Mouse (Mus musculus) kidney, postnatal 0 days (tissue): ENCODE results near the gene Cebpb. TPM values are rescaled to one million over a fixed set of nuclear protein-coding genes. Genes with fewer than 3 reads are reported as not detected.

ENCODE experiments used
- ATAC-seq: fragments of 200-750 bp; cut with Nextera tagmentation; replicated peaks from 2 replicates; pipeline ENCODE4 v1.8.0; 2017; ENCODE audit warnings: low read depth, moderate number of reproducible peaks, moderate TSS enrichment, moderate library complexity; ENCODE audit not compliant: low FRiP score
- DNase-seq: peaks from one replicate; pipeline ENCODE4 v3.0.0-alpha.2; 2016; ENCODE audit warnings: low spot score
- H3K27ac ChIP-seq: fragments of 300-500 bp; sonication (generic); 2 replicates; pipeline ENCODE4 v1.5.1; 2014; ENCODE audit warnings: mild to moderate bottlenecking
- H3K27me3 ChIP-seq: fragments of 300-500 bp; sonication (generic); 2 replicates; pipeline ENCODE4 v1.6.1; 2014; ENCODE audit warnings: low read length, mixed read lengths; ENCODE audit not compliant: insufficient read depth
- H3K36me3 ChIP-seq: fragments of 300-500 bp; sonication (generic); 2 replicates; pipeline ENCODE4 v1.6.1; 2014; ENCODE audit warnings: low read length, mixed read lengths; ENCODE audit not compliant: insufficient read depth
- H3K4me1 ChIP-seq: fragments of 300-500 bp; sonication (generic); replicated peaks from 2 replicates; pipeline ENCODE4 v1.6.1; 2014; ENCODE audit warnings: antibody characterized with exemption, low read length, mixed read lengths; ENCODE audit not compliant: insufficient read depth
- H3K4me2 ChIP-seq: fragments of 300-500 bp; sonication (generic); 2 replicates; pipeline ENCODE4 v1.6.1; 2014; ENCODE audit warnings: mild to moderate bottlenecking, low read length, moderate library complexity, mixed read lengths
- H3K4me3 ChIP-seq: fragments of 300-500 bp; sonication (generic); replicated peaks from 2 replicates; pipeline ENCODE4 v1.5.1; 2014; ENCODE audit warnings: low read depth, low read length
- H3K9ac ChIP-seq: fragments of 300-500 bp; sonication (generic); 2 replicates; pipeline ENCODE4 v1.6.1; 2014; ENCODE audit warnings: low read depth, low read length
- H3K9me3 ChIP-seq: fragments of 300-500 bp; sonication (generic); replicated peaks from 2 replicates; pipeline ENCODE4 v1.6.1; 2016; ENCODE audit warnings: low read length, inconsistent platforms, mixed read lengths
- CTCF ChIP-seq: IDR thresholded peaks from 2 replicates; pipeline ENCODE4 v1.5.1; 2016; ENCODE audit warnings: antibody characterized with exemption, low read depth, mild to moderate bottlenecking, moderate library complexity
- WGBS: fragments of 180-500 bp; shearing (Covaris S2); extraction: QIAGEN DNeasy Blood & Tissue Kit; methylation state at CpG from one replicate; pipeline ENCODE4 v1.1.7; 2014; 5-methylcytosine and 5-hydroxymethylcytosine counted together
- polyA plus RNA-seq: library from polyadenylated mRNA; unstranded; fragments of >200 nt; fragmentation: Nextera tagmentation; extraction: Ambion mirVana; gene quantifications from 2 replicates; pipeline ENCODE4 v1.2.1, GENCODE M21; 2015

Cebpb gene
- polyA plus RNA-seq, 1 experiment from 2014 or later: 22.2 TPM

- no peaks in the 10 kb centered on the region for H3K27me3 ChIP-seq
- peak overlapping the region; percentile 86; the same call in 1 of the 2 replicates for H3K9ac ChIP-seq
- H3K4me3 ChIP-seq: peak overlapping the region; percentile 74
- WGBS: 44% methylated on average over 15 of the region's 15 CpGs
- H3K9me3 ChIP-seq: no peaks in the 10 kb centered on the region
- no peak for DNase-seq
- H3K36me3 ChIP-seq: no peaks in the 10 kb centered on the region
- TF ChIP-seq CTCF: no peak
- no peak overlapping the region for H3K27ac ChIP-seq
- peak overlapping the region; percentile 88 for H3K4me2 ChIP-seq
- 0 out of 2 replicates have a peak, but pooled peaks cover 3% of the 10 kb centered on the region for H3K4me1 ChIP-seq
- no peak for ATAC-seq
Measured at GRCm38 (mm10) chr2:167690219-167690961, 1.7 kb downstream of the Cebpb start.

GRCm38 (mm10) chr2:167690962-167691311 is 2.2 kb downstream of the Cebpb start:
- WGBS: 79% methylated on average over 12 of the region's 12 CpGs
- H3K36me3 ChIP-seq: no peaks in the 10 kb centered on the region
- peak overlapping the region; percentile 74 for H3K4me3 ChIP-seq
- H3K4me1 ChIP-seq: peaks cover 3% of the 10 kb centered on the region; the same call in 1 of the 2 replicates
- ATAC-seq (no peak), DNase-seq (no peak)
- H3K9me3 ChIP-seq: no peaks in the 10 kb centered on the region
- peak overlapping the region; percentile 88 for H3K4me2 ChIP-seq
- no peak for TF ChIP-seq CTCF
- no peak overlapping the region for H3K9ac ChIP-seq
- H3K27ac ChIP-seq: no peak overlapping the region
- no peaks in the 10 kb centered on the region for H3K27me3 ChIP-seq

- Histone ChIP-seq H3K4me2 (peak overlapping the region; percentile 88), H3K4me3 (peak overlapping the region; percentile 74; the same call in 1 of the 2 replicates), H3K27me3 (no peaks in the 10 kb centered on the region), H3K9ac (no peak overlapping the region), H3K27ac (no peak overlapping the region), H3K36me3 (no peaks in the 10 kb centered on the region), H3K4me1 (peaks cover 7% of the 10 kb centered on the region; the same call in 1 of the 2 replicates), H3K9me3 (no peaks in the 10 kb centered on the region)
- no peak for TF ChIP-seq CTCF
- WGBS: 91% methylated on average over 6 of the region's 6 CpGs
- DNase-seq (no peak), ATAC-seq (no peak)
Measured at GRCm38 (mm10) chr2:167691410-167691809, 2.7 kb downstream of the Cebpb start.

DNA sequence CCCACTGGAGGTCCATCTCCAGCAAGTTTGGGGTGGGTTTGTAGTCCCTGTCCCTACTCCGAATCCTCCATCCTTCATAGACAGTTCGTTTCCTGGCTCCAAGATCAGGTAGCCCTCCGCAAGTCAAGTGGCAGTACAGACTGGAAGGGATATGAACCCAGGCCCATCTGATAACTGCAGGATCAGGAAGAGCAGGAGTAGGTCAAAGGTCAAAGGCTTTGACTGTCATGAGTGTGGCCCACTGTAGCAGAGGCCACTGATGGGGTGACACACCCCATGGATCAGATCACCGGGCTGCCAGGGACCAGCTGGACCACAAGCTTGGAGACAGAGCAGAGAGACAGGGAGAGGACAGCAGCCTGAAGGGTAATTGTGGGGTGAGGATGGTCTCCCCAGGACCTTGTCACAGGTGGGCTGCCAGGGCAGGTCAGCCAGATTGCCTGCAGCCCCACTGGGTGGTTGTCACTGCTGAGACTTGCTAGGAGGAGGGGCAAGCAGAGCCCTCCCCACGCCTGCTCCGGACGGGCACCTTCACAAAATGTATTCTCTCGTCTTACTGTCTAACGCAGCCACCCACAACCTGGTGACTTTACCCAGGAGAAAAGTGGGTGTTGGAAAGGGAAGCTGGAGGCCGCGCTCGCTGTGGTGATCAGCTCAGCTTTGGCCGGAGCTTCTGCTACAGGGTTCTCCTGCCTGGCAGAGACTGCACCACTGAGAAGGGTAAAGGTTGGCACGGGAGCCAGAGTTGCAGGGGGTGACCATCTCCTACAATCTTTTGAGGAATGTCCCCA is 3.4 kb downstream of the Cebpb start:
- 85% methylated on average over 14 of the region's 14 CpGs for WGBS
- peaks cover 7% of the 10 kb centered on the region; the same call in 1 of the 2 replicates for H3K4me1 ChIP-seq
- H3K4me3 ChIP-seq: no peak overlapping the region
- no peaks in the 10 kb centered on the region for H3K27me3 ChIP-seq
- no peak for TF ChIP-seq CTCF
- 0 out of 2 replicates have a peak overlapping the region, but pooled peaks have one; percentile 88 for H3K4me2 ChIP-seq
- no peaks in the 10 kb centered on the region for H3K36me3 ChIP-seq
- DNase-seq: no peak
- no peak overlapping the region for H3K9ac ChIP-seq
- H3K27ac ChIP-seq: no peak overlapping the region
- no peaks in the 10 kb centered on the region for H3K9me3 ChIP-seq
- no peak for ATAC-seq

DNA sequence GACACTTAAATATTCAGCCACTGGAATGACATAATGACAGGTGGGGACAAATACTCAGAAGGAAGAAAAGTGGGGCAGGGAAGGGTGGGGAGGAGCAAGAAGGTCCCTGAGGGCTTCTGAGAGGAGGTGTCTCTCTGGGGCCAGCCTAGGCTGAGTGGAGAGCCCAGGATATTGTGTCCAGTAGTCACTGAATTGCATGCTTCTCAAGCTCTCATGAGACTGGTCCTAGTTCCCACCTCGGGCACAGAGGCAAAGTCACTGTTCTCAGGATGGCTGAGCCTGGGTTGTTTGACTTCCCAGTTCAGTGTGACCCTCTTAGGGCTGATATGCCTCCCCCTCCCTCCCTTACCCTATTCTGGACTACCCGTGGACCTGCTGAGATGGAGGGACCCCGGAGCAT is 4.1 kb downstream of the Cebpb start:
- Histone ChIP-seq H3K27me3 (no peaks in the 10 kb centered on the region), H3K4me1 (peaks cover 7% of the 10 kb centered on the region; the same call in 1 of the 2 replicates), H3K9me3 (no peaks in the 10 kb centered on the region), H3K9ac (no peak overlapping the region), H3K4me3 (no peak overlapping the region), H3K27ac (no peak overlapping the region), H3K4me2 (no peak overlapping the region), H3K36me3 (no peaks in the 10 kb centered on the region)
- 53% methylated on average over 3 of the region's 3 CpGs for WGBS
- ATAC-seq (no peak), DNase-seq (no peak)
- TF ChIP-seq CTCF: no peak

GRCm38 (mm10) chr2:167693540-167693939 is 4.8 kb downstream of the Cebpb start:
- no peak for ATAC-seq
- H3K4me2 ChIP-seq: no peak overlapping the region
- H3K36me3 ChIP-seq: no peaks in the 10 kb centered on the region
- no peaks in the 10 kb centered on the region for H3K9me3 ChIP-seq
- no peak for DNase-seq
- H3K9ac ChIP-seq: no peak overlapping the region
- no peaks in the 10 kb centered on the region for H3K27me3 ChIP-seq
- peaks cover 7% of the 10 kb centered on the region; the same call in 1 of the 2 replicates for H3K4me1 ChIP-seq
- no peak for TF ChIP-seq CTCF
- H3K4me3 ChIP-seq: no peak overlapping the region
- H3K27ac ChIP-seq: no peak overlapping the region
- WGBS: 89% methylated on average over 2 of the region's 2 CpGs
